Mouse (Mus musculus): ENCODE data around the gene Ralbp1.

The Ralbp1 gene

GRCm38 (mm10) chr17:65798446-65798845, 87.2 kb downstream of the Ralbp1 start:
- DNase-seq (ENCODE audit: low spot score) = peak; percentile 28
